Mouse (Mus musculus) bone marrow, adult 2 months (tissue): Measurements from ENCODE around the gene Morc2a.

Experiments used
- CTCF ChIP-seq: fragments of 200-500 bp; IDR thresholded peaks from 2 replicates; pipeline ENCODE4 v1.5.1; 2011; ENCODE audit warnings: low read length, control low read depth; ENCODE audit not compliant: control insufficient read depth, insufficient read depth
- POLR2A ChIP-seq: fragments of 200-500 bp; IDR thresholded peaks from 2 replicates; pipeline ENCODE4 v1.6.1; 2011; ENCODE audit warnings: low read depth, mild to moderate bottlenecking, control low read depth, low read length, borderline replicate concordance; ENCODE audit not compliant: control insufficient read depth

GRCm38 (mm10) chr11:3679771-3680170 lies 30.8 kb downstream of the Morc2a start:
- TF ChIP-seq POLR2A (no peak), CTCF (no peak)
